Mouse (Mus musculus) lung, adult 2 months (tissue): ENCODE measurements around the gene Orai3.

Experiments used
- CTCF ChIP-seq: fragments of 200-500 bp; IDR thresholded peaks from 2 replicates; pipeline ENCODE4 v1.5.1; 2011; ENCODE audit warnings: mild to moderate bottlenecking, low read length, control low read depth; ENCODE audit not compliant: insufficient read depth
- POLR2A ChIP-seq: fragments of 200-500 bp; IDR thresholded peaks from 2 replicates; pipeline ENCODE4 v1.6.1; 2011; ENCODE audit warnings: low read depth, mild to moderate bottlenecking, control low read depth, low read length, borderline replicate concordance; ENCODE audit errors: extremely low read depth

- TF ChIP-seq POLR2A (no peak), CTCF (no peak)
Observed at GRCm38 (mm10) chr7:127817776-127818175, 48.2 kb downstream of the Orai3 start.
